ENCODE assay signal across 9 mouse cellular contexts in the genomic region with DNA sequence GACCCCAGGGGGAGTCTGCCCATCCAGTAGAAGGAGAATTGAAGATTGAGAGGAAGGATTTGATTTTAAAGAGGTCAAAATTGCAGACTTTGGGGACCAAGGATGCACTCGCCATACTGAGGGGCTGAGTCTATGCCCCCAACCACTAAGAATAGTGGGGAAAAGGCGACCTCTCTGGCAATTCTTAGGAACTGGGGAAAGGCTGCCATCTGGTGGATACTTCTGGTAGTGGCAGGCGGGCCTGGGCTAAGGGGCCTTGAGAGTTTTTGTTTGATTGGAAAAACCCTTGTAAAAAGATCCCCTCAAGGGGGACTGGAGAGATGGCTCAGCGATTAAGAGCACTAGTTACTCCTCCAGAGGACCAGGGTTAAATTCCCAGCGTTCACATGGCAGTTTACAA. TPM values are rescaled to one million over a fixed set of nuclear protein-coding genes. Genes with fewer than 3 reads are reported as not detected.
DNase-seq lines count a peak whose midpoint lies in the region; ATAC-seq and TF ChIP-seq lines count a peak whose summit lies in the region.
"Had no signal": no experiment of that assay in that cellular context is flagged by ENCODE, and none has a peak within 500 bp of the region (broad histone marks: within the 10 kb centered on the region; RNA-seq: fewer than 3 reads in every experiment).

No protein-coding gene starts in this region.

- H3K9me3 ChIP-seq in neural tube, embryonic 14.5 days (ENCODE audit: control insufficient read depth, low read length) = no peaks in the 10 kb centered on the region

- no peak overlapping the region for H3K27ac ChIP-seq in cortical plate, adult 2 months (ENCODE audit: insufficient read depth, low read length)
- H3K27ac ChIP-seq in neural tube, embryonic 14.5 days (ENCODE audit: low read depth, low read length) = no peak overlapping the region

- TF ChIP-seq POLR2A in cortical plate, adult 2 months (IDR thresholded peaks at IDR 0.05; ENCODE audit: extremely low read depth, insufficient read depth, low read length) = no peak

- H3K27me3 ChIP-seq in neural tube, embryonic 14.5 days (ENCODE audit: control insufficient read depth, insufficient read depth, low read length) = peaks cover 43% of the 10 kb centered on the region

- H3K36me3 ChIP-seq in neural tube, embryonic 14.5 days (ENCODE audit: control insufficient read depth, insufficient read depth, low read length) = no peaks in the 10 kb centered on the region

- H3K9ac ChIP-seq in neural tube, embryonic 14.5 days (replicated peaks; ENCODE audit: low read depth, low read length) = no peak overlapping the region

- no peak for ATAC-seq in neural tube, embryonic 14.5 days (ENCODE audit: low read depth)

- peak overlapping the region; percentile 48 for H3K4me2 ChIP-seq in neural tube, embryonic 14.5 days (ENCODE audit: low read depth, low read length)

- TF ChIP-seq CTCF in cortical plate, adult 2 months (IDR thresholded peaks at IDR 0.05; ENCODE audit: extremely low read depth, insufficient read depth, low read length) = peak; percentile 91

- peak; percentile 68 for DNase-seq in 416B (ENCODE audit: low read depth)
- DNase-seq in R1 (ENCODE audit: low read depth, low spot score) = peak; percentile 82
- DNase-seq in heart, adult 18-20 months = peak; percentile 54 to 91
- peak; percentile 65 for DNase-seq in kidney, adult 9 months
- peak; percentile 56 to 65 for DNase-seq in lung, adult 18-20 months
- peak; percentile 78 for DNase-seq in thymus, postnatal 25 days

- H3K4me1 ChIP-seq in cortical plate, adult 2 months (ENCODE audit: control insufficient read depth, insufficient read depth, low read length) = no peaks in the 10 kb centered on the region
- H3K4me1 ChIP-seq in neural tube, embryonic 14.5 days (ENCODE audit: control insufficient read depth, insufficient read depth, low read length) = peaks cover 20% of the 10 kb centered on the region

- 1% methylated on average over 5 of the region's 5 CpGs for WGBS in neural tube, embryonic 14.5 days

- H3K4me3 ChIP-seq in cortical plate, adult 2 months (ENCODE audit: insufficient read depth, low read length) = no peak overlapping the region
- 0 out of 2 replicates have a peak overlapping the region, but pooled peaks have one; percentile 9 for H3K4me3 ChIP-seq in neural tube, embryonic 14.5 days (ENCODE audit: low read depth, low read length)
- H3K4me3 ChIP-seq: erythroblast, embryonic 14.5 days had no signal

RNA-seq across cellular contexts. Expression of a gene that starts 6.2 kb away (rescaled TPM):
- 6.8 and 9.1 TPM in 2 replicates for polyA plus RNA-seq in cortical plate, adult 2 months (2012; rRNA removed)
- total RNA-seq in heart, adult 18-20 months (2021) = 1 to 10 TPM; 3.3 to 4.1 TPM
- polyA plus RNA-seq in neural tube, embryonic 14.5 days (2014; fragmentation: Nextera tagmentation; extraction: Ambion mirVana) = 1.2 and 2.1 TPM in 2 replicates
- polyA plus RNA-seq: erythroblast, embryonic 14.5 days had no signal

RNA-seq across cellular contexts. Expression of a gene that starts 34.0 kb away (rescaled TPM):
- 113 and 119 TPM in 2 replicates for polyA plus RNA-seq in cortical plate, adult 2 months (2012; rRNA removed)
- 1 to 10 TPM; 7.8 to 8.9 TPM for total RNA-seq in heart, adult 18-20 months (2021)
- polyA plus RNA-seq in neural tube, embryonic 14.5 days (2014; fragmentation: Nextera tagmentation; extraction: Ambion mirVana) = 73.7 and 79.6 TPM in 2 replicates

RNA-seq across cellular contexts. Expression of a gene that starts 35.8 kb away (rescaled TPM):
- polyA plus RNA-seq in cortical plate, adult 2 months (2012; rRNA removed) = 7.5 and 8.8 TPM in 2 replicates
- total RNA-seq in heart, adult 18-20 months (2021) = not detected
- 2.3 and 2.5 TPM in 2 replicates for polyA plus RNA-seq in neural tube, embryonic 14.5 days (2014; fragmentation: Nextera tagmentation; extraction: Ambion mirVana)
- polyA plus RNA-seq: erythroblast, embryonic 14.5 days had no signal
